Mouse (Mus musculus) lung, postnatal 4 days (tissue): ENCODE data around the gene Prim1.
"Not testable (repeated sequence)": the region's sequence is repeated elsewhere in the genome, so short reads cannot be mapped to it uniquely, and the experiment has no call there.

ENCODE experiments used
- DNase-seq, 2 experiments: peaks; one replicate each; pipeline ENCODE4 v3.0.0; 2021

Gene Prim1

GRCm38 (mm10) chr10:128039167-128039566 is 24.2 kb downstream of the Prim1 start:
- no peak for DNase-seq

- no peak for DNase-seq
These were observed 24.9 kb downstream of the Prim1 start for GRCm38 (mm10) chr10:128039858-128040257.

- DNase-seq, result no peak
These were observed 25.3 kb downstream of the Prim1 start for GRCm38 (mm10) chr10:128040293-128040692.

GRCm38 (mm10) chr10:128041636-128042035 is 26.7 kb downstream of the Prim1 start:
- DNase-seq, result no peak

GRCm38 (mm10) chr10:128042466-128042865 is 27.5 kb downstream of the Prim1 start:
- no peak for DNase-seq

GRCm38 (mm10) chr10:128043041-128043835 is 28.3 kb downstream of the Prim1 start:
- no peak for DNase-seq

- DNase-seq, result no peak
These were observed 33.2 kb downstream of the Prim1 start for GRCm38 (mm10) chr10:128048157-128048556.

GRCm38 (mm10) chr10:128049741-128050140 is 34.8 kb downstream of the Prim1 start:
- DNase-seq, result no peak

GRCm38 (mm10) chr10:128050355-128050754 is 35.4 kb downstream of the Prim1 start:
- DNase-seq, result no peak

GRCm38 (mm10) chr10:128051589-128051988 is 36.6 kb downstream of the Prim1 start:
- no peak for DNase-seq

GRCm38 (mm10) chr10:128052136-128052535 is 37.2 kb downstream of the Prim1 start:
- not testable (repeated sequence) for DNase-seq

- no peak for DNase-seq
These were observed 38.0 kb downstream of the Prim1 start for GRCm38 (mm10) chr10:128053001-128053400.

- no peak for DNase-seq
These were observed 43.2 kb downstream of the Prim1 start for GRCm38 (mm10) chr10:128058184-128058583.

GRCm38 (mm10) chr10:128058601-128059151 is 43.7 kb downstream of the Prim1 start, which contains the start of gene Ptges3:
Gene Ptges3 (plus strand): TSS chr10:128058954.
- peak; percentile 99 for DNase-seq

- peak; percentile 68 to 74 for DNase-seq
These were observed 44.4 kb downstream of the Prim1 start for GRCm38 (mm10) chr10:128059207-128059981.

GRCm38 (mm10) chr10:128061109-128061508 is 46.1 kb downstream of the Prim1 start:
- no peak for DNase-seq

GRCm38 (mm10) chr10:128062221-128062989 is 47.4 kb downstream of the Prim1 start:
- no peak for DNase-seq

GRCm38 (mm10) chr10:128066072-128066471 is 51.1 kb downstream of the Prim1 start:
- DNase-seq, result no peak

- DNase-seq, result no peak
These were observed 54.2 kb downstream of the Prim1 start for GRCm38 (mm10) chr10:128069201-128069600.

GRCm38 (mm10) chr10:128070432-128070831 is 55.5 kb downstream of the Prim1 start:
- not testable (repeated sequence) for DNase-seq

- not testable (repeated sequence) for DNase-seq
These were observed 63.3 kb downstream of the Prim1 start for GRCm38 (mm10) chr10:128078269-128078668.
